Mouse (Mus musculus) lung, adult 2 months (tissue): ENCODE data around the gene Vps18. TPM values are rescaled to one million over a fixed set of nuclear protein-coding genes. Genes with fewer than 3 reads are reported as not detected.

ENCODE experiments used
- DNase-seq: peaks from one replicate; pipeline ENCODE4 v3.0.0; 2022
- H3K4me1 ChIP-seq: fragments of 200-500 bp; 2 replicates; pipeline ENCODE4 v1.6.1; 2011; ENCODE audit warnings: low read length; ENCODE audit not compliant: control insufficient read depth, insufficient read depth
- H3K4me3 ChIP-seq: fragments of 200-500 bp; replicated peaks from 2 replicates; pipeline ENCODE3; 2011; ENCODE audit warnings: low read depth, mild to moderate bottlenecking, control low read depth, low read length; ENCODE audit errors: extremely low read depth
- CTCF ChIP-seq: fragments of 200-500 bp; IDR thresholded peaks from 2 replicates; pipeline ENCODE4 v1.5.1; 2011; ENCODE audit warnings: mild to moderate bottlenecking, low read length, control low read depth; ENCODE audit not compliant: insufficient read depth
- POLR2A ChIP-seq: fragments of 200-500 bp; IDR thresholded peaks from 2 replicates; pipeline ENCODE4 v1.6.1; 2011; ENCODE audit warnings: low read depth, mild to moderate bottlenecking, control low read depth, low read length, borderline replicate concordance; ENCODE audit errors: extremely low read depth
- WGBS: fragments of 180-500 bp; shearing (Covaris S2); methylation state at CpG from one replicate; pipeline ENCODE4 v1.1.7; 2018; 5-methylcytosine and 5-hydroxymethylcytosine counted together
- polyA plus RNA-seq: library from polyadenylated mRNA; depleted of rRNA; stranded (reverse); fragments of >200 nt; gene quantifications from 2 replicates; pipeline ENCODE4 v1.2.3, GENCODE M21; 2012

The Vps18 gene
- polyA plus RNA-seq, 1 experiment: 25.9 TPM

GRCm38 (mm10) chr2:119325568-119326143 is 37.1 kb downstream of the Vps18 start, which contains the start of gene Dll4:
Gene Dll4 (plus strand): TSS chr2:119325784.
- Histone ChIP-seq H3K4me3 (peak within 1 kb of the TSS; percentile 81), H3K4me1 (peaks cover 22% of the 10 kb centered on the region)
- TF ChIP-seq POLR2A (peak; percentile 100), CTCF (no peak)
- under 1% methylated on average over 33 of the region's 33 CpGs for WGBS
- DNase-seq: peak; percentile 73

GRCm38 (mm10) chr2:119326161-119327101 is 37.9 kb downstream of the Vps18 start:
- TF ChIP-seq POLR2A: 0 out of 2 replicates have a peak, but pooled peaks have one; percentile 2
- TF ChIP-seq CTCF: no peak
- H3K4me1 ChIP-seq: peaks cover 20% of the 10 kb centered on the region
- H3K4me3 ChIP-seq: peak overlapping the region; percentile 81
- DNase-seq: no peak
- WGBS: under 1% methylated on average over 61 of the region's 61 CpGs

GRCm38 (mm10) chr2:119327102-119327480 is 38.6 kb downstream of the Vps18 start:
- peak; percentile 46 for TF ChIP-seq CTCF
- peak; percentile 34; the same call in 1 of the 2 replicates for TF ChIP-seq POLR2A
- Histone ChIP-seq H3K4me3 (peak overlapping the region; percentile 81), H3K4me1 (peaks cover 20% of the 10 kb centered on the region)
- WGBS: under 1% methylated on average over 30 of the region's 30 CpGs
- DNase-seq: no peak

GRCm38 (mm10) chr2:119327942-119328526 is 39.5 kb downstream of the Vps18 start:
- peaks cover 20% of the 10 kb centered on the region for H3K4me1 ChIP-seq
- no peak for TF ChIP-seq POLR2A
- no peak for TF ChIP-seq CTCF
- WGBS: 32% methylated on average over 11 of the region's 11 CpGs
- DNase-seq: no peak
- H3K4me3 ChIP-seq: peak overlapping the region; percentile 66

- H3K4me3 ChIP-seq: peak overlapping the region; percentile 66
- no peak for TF ChIP-seq POLR2A
- no peak for TF ChIP-seq CTCF
- WGBS: 32% methylated on average over 5 of the region's 5 CpGs
- peaks cover 20% of the 10 kb centered on the region for H3K4me1 ChIP-seq
- no peak for DNase-seq
Measured at GRCm38 (mm10) chr2:119328546-119328945, 40.0 kb downstream of the Vps18 start.

GRCm38 (mm10) chr2:119329123-119329817 is 40.7 kb downstream of the Vps18 start:
- TF ChIP-seq POLR2A (no peak), CTCF (no peak)
- peaks cover 20% of the 10 kb centered on the region for H3K4me1 ChIP-seq
- peak overlapping the region; percentile 44 for H3K4me3 ChIP-seq
- 37% methylated on average over 3 of the region's 3 CpGs for WGBS
- no peak for DNase-seq

GRCm38 (mm10) chr2:119330795-119331194 is 42.3 kb downstream of the Vps18 start:
- WGBS: 79% methylated on average over 8 of the region's 8 CpGs
- no peak for TF ChIP-seq CTCF
- TF ChIP-seq POLR2A: no peak
- H3K4me1 ChIP-seq: peaks cover 11% of the 10 kb centered on the region
- no peak for DNase-seq
- peak overlapping the region; percentile 45 for H3K4me3 ChIP-seq

- no peak for TF ChIP-seq POLR2A
- no peak for TF ChIP-seq CTCF
- DNase-seq: no peak
- peaks cover 13% of the 10 kb centered on the region for H3K4me1 ChIP-seq
- 59% methylated on average over 24 of the region's 24 CpGs for WGBS
- H3K4me3 ChIP-seq: peak overlapping the region; percentile 50
Measured at GRCm38 (mm10) chr2:119332177-119332661, 43.7 kb downstream of the Vps18 start.

- no peak for DNase-seq
- no peak overlapping the region for H3K4me3 ChIP-seq
- H3K4me1 ChIP-seq: peaks cover 17% of the 10 kb centered on the region
- WGBS: 35% methylated on average over 1 of the region's 1 CpGs
- TF ChIP-seq CTCF (no peak), POLR2A (no peak)
Measured at GRCm38 (mm10) chr2:119334135-119334534, 45.6 kb downstream of the Vps18 start.

- H3K4me1 ChIP-seq: peaks cover 10% of the 10 kb centered on the region
- peak overlapping the region; percentile 28 for H3K4me3 ChIP-seq
- TF ChIP-seq CTCF (no peak), POLR2A (no peak)
- 70% methylated on average over 7 of the region's 7 CpGs for WGBS
- DNase-seq: no peak
Measured at GRCm38 (mm10) chr2:119334964-119335525, 46.5 kb downstream of the Vps18 start.
